Mouse (Mus musculus): ENCODE results near the gene Sirt2. TPM values are rescaled to one million over a fixed set of nuclear protein-coding genes. Genes with fewer than 3 reads are reported as not detected.

Gene Sirt2
- polyA plus RNA-seq, 2 experiments from 2014 or later: 96.8 to 128 TPM

- no peak for ATAC-seq
Measured at GRCm38 (mm10) chr7:28767462-28767965, 979 bp downstream of the Sirt2 start, which contains the start of gene Nfkbib. Nfkbib (minus strand) TSS chr7:28767512.

- ATAC-seq: no peak
Measured at GRCm38 (mm10) chr7:28769414-28769958, 3.0 kb downstream of the Sirt2 start.

GRCm38 (mm10) chr7:28770309-28770708 lies 3.8 kb downstream of the Sirt2 start:
- ATAC-seq: no peak

- ATAC-seq: no peak
Measured at GRCm38 (mm10) chr7:28771867-28772266, 5.3 kb downstream of the Sirt2 start.

GRCm38 (mm10) chr7:28773163-28773562 lies 6.6 kb downstream of the Sirt2 start:
- ATAC-seq: no peak

GRCm38 (mm10) chr7:28774164-28774563 lies 7.6 kb downstream of the Sirt2 start:
- ATAC-seq: no peak

GRCm38 (mm10) chr7:28775129-28775528 lies 8.6 kb downstream of the Sirt2 start:
- no peak for ATAC-seq

- ATAC-seq: no peak
Measured at GRCm38 (mm10) chr7:28778825-28779224, 12.3 kb downstream of the Sirt2 start.

- ATAC-seq: peak; percentile 40
Measured at GRCm38 (mm10) chr7:28780067-28780658, 13.6 kb downstream of the Sirt2 start.

- peak; percentile 49 for ATAC-seq
Measured at GRCm38 (mm10) chr7:28780857-28781256, 14.3 kb downstream of the Sirt2 start.

- ATAC-seq: peak; percentile 90
Measured at GRCm38 (mm10) chr7:28781261-28781663, 14.7 kb downstream of the Sirt2 start.

GRCm38 (mm10) chr7:28785161-28785560 lies 18.6 kb downstream of the Sirt2 start:
- no peak for ATAC-seq

- ATAC-seq: no peak
Measured at GRCm38 (mm10) chr7:28787884-28788283, 21.3 kb downstream of the Sirt2 start.

GRCm38 (mm10) chr7:28788307-28789195 lies 22.0 kb downstream of the Sirt2 start, which contains the start of gene Rinl:
Rinl (plus strand) TSS chr7:28788969.
- ATAC-seq: peak; percentile 83

GRCm38 (mm10) chr7:28789235-28789634 lies 22.7 kb downstream of the Sirt2 start:
- ATAC-seq: no peak

GRCm38 (mm10) chr7:28790066-28790806 lies 23.7 kb downstream of the Sirt2 start:
- ATAC-seq: no peak

GRCm38 (mm10) chr7:28791706-28792105 lies 25.2 kb downstream of the Sirt2 start:
- ATAC-seq: no peak

- ATAC-seq: peak; percentile 75
Measured at GRCm38 (mm10) chr7:28792391-28793185, 26.1 kb downstream of the Sirt2 start.

GRCm38 (mm10) chr7:28793834-28794233 lies 27.3 kb downstream of the Sirt2 start:
- no peak for ATAC-seq

- peak; percentile 33 for ATAC-seq
Measured at GRCm38 (mm10) chr7:28794496-28794895, 28.0 kb downstream of the Sirt2 start.

GRCm38 (mm10) chr7:28795832-28796231 lies 29.3 kb downstream of the Sirt2 start:
- ATAC-seq: peak; percentile 7

GRCm38 (mm10) chr7:28796562-28796975 lies 30.0 kb downstream of the Sirt2 start:
- ATAC-seq: peak; percentile 17

Data from CD4-positive, CD25-positive, alpha-beta regulatory T cell, adult 4 months (primary cell).